Mouse (Mus musculus) bone marrow, adult 2 months (tissue): ENCODE data around the gene Ckb. TPM values are rescaled to one million over a fixed set of nuclear protein-coding genes. Genes with fewer than 3 reads are reported as not detected.
A peak's percentile ranks its signal among the peaks of the same experiment; 100 is the strongest.

Experiments used
- H3K27ac ChIP-seq: fragments of 200-500 bp; 2 replicates; pipeline ENCODE4 v1.5.1; 2012; ENCODE audit warnings: low read depth, mild to moderate bottlenecking, control low read depth, inconsistent platforms, low read length; ENCODE audit not compliant: control insufficient read depth, poor library complexity, insufficient read depth
- H3K4me1 ChIP-seq: fragments of 200-500 bp; 2 replicates; pipeline ENCODE4 v1.6.1; 2011; ENCODE audit warnings: low read length; ENCODE audit not compliant: control insufficient read depth, insufficient read depth
- H3K4me3 ChIP-seq: fragments of 200-500 bp; replicated peaks from 2 replicates; pipeline ENCODE3; 2011; ENCODE audit warnings: mild to moderate bottlenecking, low read depth, low read length, control low read depth; ENCODE audit not compliant: control insufficient read depth
- CTCF ChIP-seq: fragments of 200-500 bp; IDR thresholded peaks from 2 replicates; pipeline ENCODE4 v1.5.1; 2011; ENCODE audit warnings: low read length, control low read depth; ENCODE audit not compliant: control insufficient read depth, insufficient read depth
- POLR2A ChIP-seq: fragments of 200-500 bp; IDR thresholded peaks from 2 replicates; pipeline ENCODE4 v1.6.1; 2011; ENCODE audit warnings: low read depth, mild to moderate bottlenecking, control low read depth, low read length, borderline replicate concordance; ENCODE audit not compliant: control insufficient read depth
- WGBS: fragments of 180-500 bp; shearing (Covaris S2); methylation state at CpG from one replicate; pipeline ENCODE4 v1.1.7; 2018; 5-methylcytosine and 5-hydroxymethylcytosine counted together
- polyA plus RNA-seq: library from polyadenylated mRNA; stranded (reverse); fragments of >200 nt; gene quantifications from 2 replicates; pipeline ENCODE4 v1.2.4, GENCODE M21; 2011; ENCODE audit warnings: low replicate concordance; ENCODE audit not compliant: missing spikeins, insufficient read depth, insufficient read length

Ckb gene
- polyA plus RNA-seq, 1 experiment: 38.4 TPM

DNA sequence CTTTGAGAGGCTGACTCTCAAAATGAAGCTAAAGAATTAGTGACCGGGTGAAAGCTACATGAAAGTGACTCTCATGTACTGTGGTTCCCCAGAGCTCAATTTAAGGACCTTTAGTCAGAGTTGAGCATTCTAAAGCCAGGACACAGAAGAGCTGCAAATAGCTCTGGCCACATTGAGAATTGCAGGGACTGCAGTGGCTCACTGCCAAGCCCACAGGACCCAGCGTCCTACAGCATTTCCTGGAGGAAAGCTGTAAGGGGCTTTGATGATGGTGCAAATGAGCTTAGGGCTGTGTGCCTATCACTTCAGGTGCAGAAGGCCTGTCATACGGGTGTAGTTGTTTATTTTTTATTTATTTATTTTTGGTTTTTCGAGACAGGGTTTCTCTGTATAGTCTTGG, 36.0 kb upstream of the Ckb start:
- no peak overlapping the region for H3K4me3 ChIP-seq
- H3K27ac ChIP-seq: no peak overlapping the region
- TF ChIP-seq POLR2A (no peak), CTCF (no peak)
- 60% methylated on average over 4 of the region's 4 CpGs for WGBS
- no peaks in the 10 kb centered on the region; the same call in 1 of the 2 replicates for H3K4me1 ChIP-seq

DNA sequence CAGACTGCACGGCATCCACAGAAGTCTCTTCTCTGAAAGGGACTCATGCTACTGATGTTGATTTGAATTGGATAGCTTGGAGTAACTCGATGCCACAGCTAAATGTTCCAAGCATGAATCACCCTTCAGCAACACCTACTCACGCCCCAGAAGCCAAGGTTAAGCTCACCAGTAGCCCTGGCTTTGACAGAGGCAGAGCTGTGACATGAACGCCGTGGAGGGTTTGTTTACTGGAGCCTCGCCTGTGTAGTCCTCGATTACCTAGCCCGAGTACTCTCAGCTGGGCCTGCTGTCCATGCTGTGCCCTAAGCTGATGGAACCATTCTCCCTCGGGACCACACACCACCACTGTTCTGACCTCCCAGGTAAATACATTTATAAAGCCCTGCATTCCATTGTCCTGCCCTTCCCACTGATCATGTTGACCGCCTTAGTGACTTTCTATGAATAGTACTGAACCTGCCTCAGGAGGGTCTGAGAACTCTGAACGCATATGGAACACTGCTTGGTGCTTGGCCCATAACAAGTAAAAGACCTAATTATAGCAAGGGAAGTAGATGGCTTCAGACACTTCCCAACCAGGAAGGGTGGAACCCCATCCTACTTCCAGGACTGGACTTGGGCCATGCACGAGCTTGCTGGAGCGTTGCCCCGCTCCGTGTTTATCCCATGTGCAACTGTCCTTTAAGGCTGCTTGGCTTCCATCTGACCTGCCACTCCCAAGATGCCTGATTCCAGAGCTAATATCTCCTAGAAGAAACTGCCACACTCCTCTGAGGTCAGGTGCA, 33.2 kb upstream of the Ckb start:
- Histone ChIP-seq H3K4me3 (no peak overlapping the region), H3K4me1 (no peaks in the 10 kb centered on the region), H3K27ac (no peak overlapping the region; the same call in 1 of the 2 replicates)
- WGBS: 78% methylated on average over 15 of the region's 15 CpGs
- TF ChIP-seq CTCF (no peak), POLR2A (no peak)

DNA sequence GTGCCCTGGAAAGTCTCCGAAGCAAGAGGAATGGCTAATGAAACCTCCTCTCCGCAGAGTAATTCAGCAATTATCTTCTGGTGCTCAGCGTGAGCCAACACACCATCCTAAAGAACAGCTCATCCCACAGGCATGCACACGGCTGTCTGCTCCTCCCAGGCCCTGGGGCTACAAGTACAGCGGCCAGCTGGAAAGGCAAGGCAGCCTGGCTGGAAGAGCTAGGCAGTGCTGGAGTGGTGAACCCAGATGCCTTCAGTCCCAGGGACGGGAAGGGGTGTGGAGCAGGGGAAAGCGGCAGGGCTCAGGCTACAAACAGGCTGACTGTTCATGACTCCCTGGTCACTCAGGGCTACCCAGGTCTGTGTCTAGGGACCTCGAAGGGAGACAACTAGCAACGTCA, 32.5 kb upstream of the Ckb start:
- Histone ChIP-seq H3K4me3 (no peak overlapping the region), H3K27ac (no peak overlapping the region), H3K4me1 (no peaks in the 10 kb centered on the region)
- TF ChIP-seq CTCF: no peak
- no peak for TF ChIP-seq POLR2A
- 78% methylated on average over 9 of the region's 9 CpGs for WGBS

DNA sequence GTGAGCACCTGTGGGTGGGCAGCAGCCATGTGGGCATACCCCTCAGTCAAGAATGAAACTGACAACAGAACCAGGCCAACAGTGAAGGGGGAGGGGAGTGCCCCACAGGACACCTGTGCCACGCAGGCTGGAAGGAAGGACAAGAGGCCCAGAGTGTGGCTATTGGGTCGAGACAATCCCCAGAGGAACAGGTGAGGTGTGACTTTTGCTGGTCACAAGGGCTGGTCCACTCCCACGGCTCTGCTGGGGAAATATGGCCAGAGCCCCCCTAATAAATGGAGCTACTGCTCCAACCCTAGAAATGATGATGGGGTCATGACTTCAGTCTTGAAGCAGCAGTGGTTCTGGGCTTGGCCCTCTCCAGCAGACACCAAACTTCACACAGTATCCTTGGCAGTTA, 31.2 kb upstream of the Ckb start:
- Histone ChIP-seq H3K4me3 (no peak overlapping the region), H3K27ac (no peak overlapping the region), H3K4me1 (no peaks in the 10 kb centered on the region)
- 62% methylated on average over 3 of the region's 3 CpGs for WGBS
- no peak for TF ChIP-seq CTCF
- TF ChIP-seq POLR2A: no peak

DNA sequence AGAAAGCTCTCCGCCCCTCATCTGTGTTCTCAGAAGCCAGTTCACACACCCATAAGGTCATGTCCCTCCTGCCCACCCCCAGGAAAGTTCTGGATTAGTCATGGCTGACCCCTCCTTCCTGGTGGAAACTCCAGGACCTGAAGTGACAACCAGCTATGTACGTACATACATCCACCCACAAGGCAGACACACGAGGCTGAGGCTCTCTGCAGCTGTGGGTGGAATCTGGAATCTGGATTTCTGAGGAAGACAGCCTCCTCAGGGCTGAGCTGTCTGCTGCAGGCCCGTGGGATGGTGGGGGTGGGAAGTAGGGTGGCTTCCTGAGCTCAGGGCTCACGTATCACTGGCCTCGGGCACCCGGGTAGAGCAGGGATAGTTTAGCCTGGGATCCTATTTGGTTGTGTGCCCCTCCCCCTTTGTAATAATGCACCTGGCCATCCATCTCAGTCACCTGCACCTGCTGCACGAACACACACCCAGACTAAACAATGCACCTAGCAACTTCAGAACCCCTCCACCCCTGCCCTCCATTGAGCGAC, 28.9 kb upstream of the Ckb start:
- Histone ChIP-seq H3K4me1 (no peaks in the 10 kb centered on the region), H3K27ac (no peak overlapping the region), H3K4me3 (no peak overlapping the region)
- no peak for TF ChIP-seq POLR2A
- no peak for TF ChIP-seq CTCF
- WGBS: 77% methylated on average over 9 of the region's 9 CpGs

DNA sequence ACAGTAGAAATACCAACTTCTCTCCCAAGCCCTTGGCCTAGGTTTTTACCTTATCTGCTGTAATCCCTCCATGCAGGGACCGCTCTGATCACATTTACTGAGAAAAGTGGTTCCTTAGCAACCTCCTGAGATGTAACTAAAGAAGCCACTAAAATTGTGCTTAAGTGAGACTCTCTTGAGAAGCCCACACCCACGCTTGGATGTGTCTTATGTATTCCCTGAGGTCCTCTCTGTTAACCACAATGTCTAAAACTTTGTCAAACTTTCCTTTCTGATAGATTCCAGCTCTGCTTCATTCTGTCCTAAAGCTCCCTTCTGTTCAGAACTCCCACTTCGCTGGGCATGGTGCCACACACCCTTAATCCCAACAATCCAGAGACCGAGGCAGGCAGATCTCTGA, 27.4 kb upstream of the Ckb start:
- 77% methylated on average over 4 of the region's 4 CpGs for WGBS

DNA sequence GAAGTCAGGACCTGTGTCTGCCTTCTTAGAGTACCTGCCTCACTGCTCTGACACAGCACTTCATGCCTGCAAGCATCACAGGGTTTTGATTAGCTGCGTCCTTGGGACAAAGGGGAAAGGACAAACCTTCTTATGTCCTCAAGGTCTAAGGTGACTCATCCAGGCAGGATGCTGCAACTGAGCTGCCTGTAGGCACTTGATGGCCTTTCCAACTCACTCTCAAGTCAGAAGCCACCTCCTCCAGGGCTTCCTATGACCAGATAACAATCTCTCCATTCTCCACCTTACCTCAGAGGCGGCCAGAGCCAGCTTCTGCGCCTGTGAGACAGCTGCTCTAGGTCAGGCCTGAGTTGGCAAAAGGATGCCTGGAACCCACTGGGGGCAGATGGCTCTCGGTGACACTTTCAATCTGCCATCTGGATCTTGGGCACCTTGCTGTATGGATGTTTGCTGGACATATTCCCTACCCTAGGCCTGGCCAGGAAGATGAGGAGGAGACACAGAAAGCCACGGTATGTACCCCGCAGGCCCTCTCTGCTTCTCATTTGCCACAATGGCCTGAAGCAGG, 26.3 kb upstream of the Ckb start:
- Histone ChIP-seq H3K27ac (no peak overlapping the region), H3K4me1 (no peaks in the 10 kb centered on the region), H3K4me3 (no peak overlapping the region)
- TF ChIP-seq POLR2A (no peak), CTCF (no peak)
- 79% methylated on average over 6 of the region's 6 CpGs for WGBS

More for the DNA sequence above, 27.4 kb upstream of the Ckb start:
- Histone ChIP-seq H3K4me3 (no peak overlapping the region), H3K4me1 (no peaks in the 10 kb centered on the region), H3K27ac (no peak overlapping the region)
- TF ChIP-seq POLR2A (no peak), CTCF (no peak)

DNA sequence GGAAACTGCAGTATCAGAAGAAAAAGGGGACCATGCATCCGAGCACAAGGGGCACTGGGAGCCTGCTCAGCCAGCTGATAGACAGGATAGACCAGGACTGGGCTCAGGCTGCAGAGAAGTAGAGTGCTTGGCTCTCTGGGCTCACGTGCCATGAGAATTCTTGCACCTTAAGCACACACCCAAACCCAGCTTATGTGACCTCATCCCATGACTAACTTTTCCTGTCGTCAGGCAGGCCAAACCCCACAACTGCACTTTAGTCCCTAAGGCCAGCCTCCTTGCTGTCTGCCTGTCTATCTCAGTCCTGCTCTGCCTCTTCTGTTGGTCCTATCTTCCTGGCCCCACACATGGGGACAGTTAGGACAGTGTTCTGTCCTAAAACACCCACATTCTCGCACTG, 25.6 kb upstream of the Ckb start:
- 73% methylated on average over 4 of the region's 4 CpGs for WGBS
- Histone ChIP-seq H3K4me1 (no peaks in the 10 kb centered on the region), H3K4me3 (no peak overlapping the region), H3K27ac (no peak overlapping the region)
- TF ChIP-seq CTCF: no peak
- TF ChIP-seq POLR2A: no peak

DNA sequence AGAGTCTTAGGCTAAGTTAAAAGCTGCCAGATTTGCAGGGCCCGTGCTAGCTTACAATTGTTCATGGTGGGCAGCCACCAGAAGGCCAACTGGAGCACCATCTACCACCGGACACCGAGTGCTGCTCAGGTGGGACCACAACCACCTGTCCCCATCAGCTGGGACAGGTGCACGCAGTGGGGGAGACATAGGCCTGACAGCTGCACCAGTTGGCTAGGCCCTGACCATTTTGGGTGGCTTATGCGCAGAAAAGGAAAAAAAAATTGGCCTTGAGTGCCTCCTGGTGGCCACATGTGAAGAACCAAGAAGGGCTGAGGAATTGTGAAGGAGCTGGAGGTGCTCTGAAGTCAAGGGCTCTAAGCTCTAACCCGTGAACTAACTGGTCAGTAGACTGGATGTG, 24.1 kb upstream of the Ckb start:
- Histone ChIP-seq H3K4me1 (no peaks in the 10 kb centered on the region), H3K27ac (no peak overlapping the region), H3K4me3 (no peak overlapping the region)
- TF ChIP-seq CTCF (peak; percentile 58), POLR2A (no peak)
- WGBS: 24% methylated on average over 6 of the region's 6 CpGs
